Mouse (Mus musculus) urinary bladder, postnatal 4 days (tissue): Measurements from ENCODE around the gene Ncdn.

ENCODE experiments used
- DNase-seq, 2 experiments: peaks; one replicate each; pipeline ENCODE4 v3.0.0; 2021 to 2022; ENCODE audit warnings: low spot score in 2 of 2

Ncdn gene

GRCm38 (mm10) chr4:126732531-126733380 is 20.5 kb downstream of the Ncdn start:
- no peak for DNase-seq

GRCm38 (mm10) chr4:126732111-126732510 is 21.1 kb downstream of the Ncdn start:
- DNase-seq, result no peak

GRCm38 (mm10) chr4:126707439-126707826 is 45.8 kb downstream of the Ncdn start:
- no peak for DNase-seq

GRCm38 (mm10) chr4:126706630-126707438 is 46.4 kb downstream of the Ncdn start:
- no peak for DNase-seq

- DNase-seq, result no peak
Observed at GRCm38 (mm10) chr4:126696908-126697307, 56.3 kb downstream of the Ncdn start.
